Mouse (Mus musculus) G1E (cell line): Measurements from ENCODE around the gene Ankrd66.
"Not testable (repeated sequence)": the region's sequence is repeated elsewhere in the genome, so short reads cannot be mapped to it uniquely, and the experiment has no call there.

Experiments used
- CTCF ChIP-seq: IDR thresholded peaks from 2 replicates; pipeline ENCODE4 v1.5.1; 2012; ENCODE audit warnings: low read depth, low read length, inconsistent platforms, mixed read lengths
- TAL1 ChIP-seq: conservative IDR thresholded peaks from 2 replicates; pipeline ENCODE4 v1.6.1; 2012; ENCODE audit warnings: low read depth, low read length, inconsistent platforms, mixed read lengths

- not testable (repeated sequence) for TF ChIP-seq CTCF, TAL1
Observed at GRCm38 (mm10) chr17:43490371-43490770, 53.1 kb downstream of the Ankrd66 start.
